ENCODE assay signal across 9 mouse cellular contexts in the genomic region with DNA sequence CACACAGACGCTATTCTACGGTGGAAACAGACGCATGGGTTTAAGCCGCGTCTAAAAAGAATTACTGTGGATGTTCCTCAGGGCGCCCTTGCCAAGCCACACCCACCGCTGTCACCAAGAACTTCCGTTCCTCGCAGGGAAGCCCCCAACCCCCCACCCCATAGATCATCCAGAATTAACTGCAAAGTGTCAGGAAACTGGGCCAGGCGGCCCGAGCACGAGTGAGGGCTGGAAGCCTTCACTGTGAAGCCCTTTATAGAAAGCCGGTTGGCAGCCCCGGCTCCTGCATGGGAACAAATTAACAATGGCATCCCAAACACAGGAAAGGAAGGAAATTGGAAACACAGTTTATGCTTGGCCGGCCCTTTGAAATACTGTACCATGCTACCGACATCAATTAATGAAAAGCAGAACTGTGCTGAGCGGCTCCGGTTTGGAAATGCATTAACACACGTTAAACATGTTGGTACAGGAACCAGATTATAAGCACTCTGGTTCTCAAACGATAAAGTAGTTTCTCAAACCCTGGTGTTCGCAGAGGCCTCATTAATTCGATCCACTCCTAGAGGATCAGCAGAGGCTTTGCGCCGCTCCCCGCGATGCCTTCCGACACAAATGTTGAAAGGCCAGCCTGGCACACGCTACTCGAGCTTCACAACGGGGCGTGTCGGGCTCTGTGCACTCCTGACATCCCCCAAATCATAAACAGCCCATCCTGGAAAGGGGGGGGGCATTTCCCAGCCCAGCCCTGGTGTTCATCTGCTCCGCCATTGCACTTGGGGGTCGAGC. TPM values are rescaled to one million over a fixed set of nuclear protein-coding genes. Genes with fewer than 3 reads are reported as not detected.
DNase-seq lines count a peak whose midpoint lies in the region; ATAC-seq and TF ChIP-seq lines count a peak whose summit lies in the region.
"Had no signal": no experiment of that assay in that cellular context is flagged by ENCODE, and none has a peak within 500 bp of the region (broad histone marks: within the 10 kb centered on the region; RNA-seq: fewer than 3 reads in every experiment).

No protein-coding gene starts in this region.

- peak overlapping the region; percentile 97 for H3K27ac ChIP-seq in kidney, embryonic 15.5 days
- peak overlapping the region; percentile 40; the same call in 1 of the 2 replicates for H3K27ac ChIP-seq in stomach, postnatal 0 days (replicated peaks)

- WGBS in kidney, embryonic 15.5 days, result 4% methylated on average over 34 of the region's 34 CpGs
- 11% methylated on average over 34 of the region's 34 CpGs for WGBS in stomach, postnatal 0 days

- H3K9ac ChIP-seq in kidney, embryonic 15.5 days, result 0 out of 2 replicates have a peak overlapping the region, but pooled peaks have one; percentile 14
- H3K9ac ChIP-seq in stomach, postnatal 0 days (ENCODE audit: low read length), result no peak overlapping the region

- no peak for TF ChIP-seq EP300 in stomach, postnatal 0 days (optimal IDR thresholded peaks at IDR 0.05)

- H3K36me3 ChIP-seq in kidney, embryonic 15.5 days, result no peaks in the 10 kb centered on the region
- H3K36me3 ChIP-seq in stomach, postnatal 0 days (ENCODE audit: control insufficient read depth, insufficient read depth, low read length), result no peaks in the 10 kb centered on the region

- H3K4me2 ChIP-seq in kidney, embryonic 15.5 days, result peak overlapping the region; percentile 94
- peak overlapping the region; percentile 41 for H3K4me2 ChIP-seq in stomach, postnatal 0 days (replicated peaks; ENCODE audit: low read depth)

- H3K4me3 ChIP-seq in kidney, embryonic 15.5 days (replicated peaks), result peak overlapping the region; percentile 18
- H3K4me3 ChIP-seq in stomach, postnatal 0 days (ENCODE audit: low read depth, low read length), result no peak overlapping the region

- no peak for TF ChIP-seq CTCF in stomach, postnatal 0 days (IDR thresholded peaks at IDR 0.05; ENCODE audit: low read depth)

- peak; percentile 60 for ATAC-seq in granulocyte monocyte progenitor cell, adult 5-6 weeks (replicated peaks; ENCODE audit: poor library complexity, severe bottlenecking)
- peak; percentile 19; the same call in 1 of the 2 replicates for ATAC-seq in kidney, embryonic 15.5 days (replicated peaks; ENCODE audit: low FRiP score)
- no peak; the same call in 1 of the 2 replicates for ATAC-seq in stomach, postnatal 0 days (ENCODE audit: low FRiP score, low TSS enrichment)
- ATAC-seq: Patski had no signal

- peaks cover 13% of the 10 kb centered on the region for H3K27me3 ChIP-seq in kidney, embryonic 15.5 days
- no peaks in the 10 kb centered on the region for H3K27me3 ChIP-seq in stomach, postnatal 0 days (ENCODE audit: control insufficient read depth, insufficient read depth, low read length)
- H3K27me3 ChIP-seq: Patski had no signal

- H3K4me1 ChIP-seq in kidney, embryonic 15.5 days, result peaks cover 98% of the 10 kb centered on the region
- H3K4me1 ChIP-seq in stomach, postnatal 0 days (replicated peaks; ENCODE audit: control insufficient read depth, insufficient read depth), result peaks cover 5% of the 10 kb centered on the region

- peak; percentile 22 for DNase-seq in right cerebral cortex, postnatal 14 days
- no peak for DNase-seq in right cerebral cortex, adult 2 months (ENCODE audit: low spot score in 2 of 2)
- DNase-seq in lung, postnatal 36 days, result peak; percentile 65
- DNase-seq in stomach, postnatal 0 days (ENCODE audit: low spot score), result peak; percentile 25
- no peak for DNase-seq in testis, postnatal 10 days (ENCODE audit: low spot score)
- DNase-seq in ovary, adult 18-20 months (ENCODE audit: low spot score), result no peak

- H3K9me3 ChIP-seq in kidney, embryonic 15.5 days (replicated peaks), result no peaks in the 10 kb centered on the region
- no peaks in the 10 kb centered on the region for H3K9me3 ChIP-seq in stomach, postnatal 0 days (ENCODE audit: control insufficient read depth, low read length)

RNA-seq across cellular contexts. Expression of gene Bmp7, which starts 6.3 kb away (rescaled TPM):
- total RNA-seq in granulocyte monocyte progenitor cell, adult 5-6 weeks (2014; fragmentation: Nextera tagmentation), result not detected in 2 replicates
- total RNA-seq in granulocyte monocyte progenitor cell, adult 5-6 weeks (2017), result not detected in 2 replicates
- 43.0 and 46.3 TPM in 2 replicates for polyA plus RNA-seq in kidney, embryonic 15.5 days (2015; fragmentation: Nextera tagmentation; extraction: Ambion mirVana)
- 8.2 and 8.9 TPM in 2 replicates for polyA plus RNA-seq in stomach, postnatal 0 days (2015; fragmentation: Nextera tagmentation; extraction: Ambion mirVana)

RNA-seq across cellular contexts. Expression of gene Spo11, which starts 43.7 kb away (rescaled TPM):
- not detected in 2 replicates for total RNA-seq in granulocyte monocyte progenitor cell, adult 5-6 weeks (2014; fragmentation: Nextera tagmentation)
- total RNA-seq in granulocyte monocyte progenitor cell, adult 5-6 weeks (2017), result not detected in 2 replicates
- 0.08 and 0.09 TPM in 2 replicates for polyA plus RNA-seq in kidney, embryonic 15.5 days (2015; fragmentation: Nextera tagmentation; extraction: Ambion mirVana)
- polyA plus RNA-seq in stomach, postnatal 0 days (2015; fragmentation: Nextera tagmentation; extraction: Ambion mirVana), result 0.02 TPM in 2 replicates

Comparison
In these comparisons a context has a peak if more than half of its experiments do, and no peak if none do; other contexts are left out.
1. DNase-seq: peak in right cerebral cortex, postnatal 14 days (single experiment), lung, postnatal 36 days (single experiment) and stomach, postnatal 0 days (single experiment); none in right cerebral cortex, adult 2 months (0 of 2), testis, postnatal 10 days (single experiment) and ovary, adult 18-20 months (single experiment).